Mouse (Mus musculus): ENCODE measurements around the gene D10Jhu81e. TPM values are rescaled to one million over a fixed set of nuclear protein-coding genes. Genes with fewer than 3 reads are reported as not detected.
"Not testable (repeated sequence)": the region's sequence is repeated elsewhere in the genome, so short reads cannot be mapped to it uniquely, and the experiment has no call there.

D10Jhu81e gene
- polyA plus RNA-seq, 1 experiment from 2014 or later = 48.3 TPM

DNA sequence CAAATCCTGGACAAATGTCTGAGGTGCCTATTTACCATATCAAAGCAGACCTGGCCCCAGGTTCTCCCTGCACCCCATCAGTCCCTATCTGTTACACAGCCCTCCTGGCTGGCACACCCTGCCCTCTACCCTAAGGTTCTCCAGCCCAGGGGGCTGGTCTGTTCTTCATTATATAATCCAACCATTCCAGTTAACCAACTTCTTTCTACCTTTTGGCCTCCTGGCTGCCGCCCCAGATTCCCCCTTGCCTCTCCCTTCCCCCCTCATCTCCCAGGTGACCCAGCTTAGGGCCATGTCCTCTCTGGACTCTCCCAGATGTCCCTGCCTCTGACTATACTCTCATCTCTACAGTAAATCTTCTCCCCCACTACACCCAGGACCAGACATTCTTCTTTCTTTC, 41.7 kb downstream of the D10Jhu81e start:
- H3K27me3 ChIP-seq (replicated peaks) = peaks cover 12% of the 10 kb centered on the region; the same call in 1 of the 2 replicates

DNA sequence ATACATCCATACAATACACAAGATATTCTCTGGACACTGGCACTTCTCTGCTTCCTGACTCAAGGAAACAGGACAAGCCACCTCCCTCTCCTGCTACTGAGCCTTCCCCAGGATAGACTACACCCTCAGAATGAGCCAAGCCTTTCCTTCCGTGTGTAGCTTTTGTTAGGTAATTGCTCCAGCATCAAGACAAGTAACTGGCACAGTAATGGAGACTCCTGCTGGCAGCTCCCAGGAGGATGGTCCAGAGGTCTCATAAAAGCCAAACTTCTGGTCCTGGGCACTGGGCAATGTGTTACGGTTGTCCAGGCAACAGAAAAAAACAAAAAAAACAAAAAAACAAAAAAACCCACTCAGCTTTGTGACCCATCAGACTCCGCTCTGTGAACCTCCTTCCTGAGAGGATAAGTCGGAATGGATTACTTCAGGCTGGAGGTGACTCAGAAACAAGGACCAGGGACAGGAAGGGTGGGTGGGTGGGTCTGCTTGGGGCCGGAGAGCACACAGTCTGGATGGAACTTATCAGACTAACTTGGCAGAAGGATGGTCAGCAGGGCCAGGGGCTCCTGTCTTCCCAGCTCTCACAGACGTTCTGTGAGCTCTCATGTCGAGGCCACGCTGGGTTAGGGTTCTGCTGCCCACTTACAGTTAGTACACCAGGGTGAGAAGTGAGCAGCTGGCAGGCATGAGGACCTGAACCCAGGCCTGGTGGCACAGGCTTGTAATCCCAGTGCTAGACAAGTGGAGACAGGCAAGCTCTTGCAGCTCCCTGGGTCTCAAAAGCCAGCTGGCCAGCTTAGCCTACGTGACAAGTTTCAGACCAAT, 42.3 kb downstream of the D10Jhu81e start:
- peaks cover 12% of the 10 kb centered on the region; the same call in 1 of the 2 replicates for H3K27me3 ChIP-seq (replicated peaks)
- H3K4me2 ChIP-seq = no peak overlapping the region
- no peak overlapping the region for H3K4me3 ChIP-seq
- peaks cover 19% of the 10 kb centered on the region for H3K4me1 ChIP-seq
- no peak overlapping the region for H3K27ac ChIP-seq (replicated peaks)
- H3K36me3 ChIP-seq = no peaks in the 10 kb centered on the region
- 59% methylated on average over 9 of the region's 9 CpGs for whole genome bisulfite sequencing
- H3K9ac ChIP-seq = no peak overlapping the region
- no peaks in the 10 kb centered on the region for H3K9me3 ChIP-seq
- 0 out of 2 replicates have a peak, but pooled peaks have one; percentile 14 for ATAC-seq (ENCODE audit: extremely low read depth, insufficient number of reproducible peaks, low FRiP score, low TSS enrichment)

More for the DNA sequence above, 41.7 kb downstream of the D10Jhu81e start:
- Histone ChIP-seq H3K27ac (replicated peaks) (no peak overlapping the region), H3K4me1 (peaks cover 19% of the 10 kb centered on the region), H3K9me3 (no peaks in the 10 kb centered on the region), H3K36me3 (no peaks in the 10 kb centered on the region), H3K4me3 (no peak overlapping the region), H3K9ac (no peak overlapping the region), H3K4me2 (no peak overlapping the region)
- no peak for ATAC-seq (ENCODE audit: extremely low read depth, insufficient number of reproducible peaks, low FRiP score, low TSS enrichment)
- 76% methylated on average over 1 of the region's 1 CpGs for WGBS

DNA sequence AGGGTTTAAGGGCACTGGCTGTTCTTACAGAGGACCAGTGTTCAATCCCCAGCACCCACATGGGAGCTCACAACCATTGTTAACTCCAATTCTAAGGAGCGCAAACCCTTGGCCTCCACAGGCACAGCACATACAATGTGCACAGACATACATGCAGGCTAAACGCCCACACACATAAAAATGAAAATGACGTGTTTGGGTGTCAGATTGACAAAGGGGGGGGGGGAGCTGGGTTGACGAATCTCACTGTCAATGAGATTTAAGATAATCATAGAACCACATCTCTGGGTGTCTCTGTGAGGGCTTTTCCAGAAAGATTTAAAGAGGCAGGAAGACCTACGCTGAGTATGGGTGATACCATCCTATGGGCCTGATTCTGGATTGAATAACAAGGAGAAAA, 43.3 kb downstream of the D10Jhu81e start:
- no peak overlapping the region for H3K27ac ChIP-seq (replicated peaks)
- WGBS = 81% methylated on average over 5 of the region's 5 CpGs

DNA sequence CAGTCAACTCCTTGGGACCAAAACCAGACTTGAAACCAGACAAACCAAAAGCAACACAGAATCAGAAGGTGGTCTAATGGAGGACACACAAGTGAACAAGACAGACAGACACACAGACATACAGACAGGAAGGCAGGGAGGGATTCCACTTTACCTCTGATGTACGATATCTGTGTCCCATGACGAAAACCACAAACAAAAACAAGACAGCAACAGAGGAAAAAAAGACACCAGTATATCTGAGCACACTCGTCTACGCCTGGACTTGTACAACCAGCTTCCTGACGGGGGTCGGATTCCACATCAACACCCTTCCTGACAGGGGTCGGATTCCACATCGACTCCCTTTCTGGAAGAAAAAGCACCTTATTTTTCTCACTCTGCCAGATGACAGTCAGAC, 44.5 kb downstream of the D10Jhu81e start:
- not testable (repeated sequence) for H3K27me3 ChIP-seq (replicated peaks)
- peaks cover 17% of the 10 kb centered on the region for H3K4me1 ChIP-seq

More for the DNA sequence above, 43.3 kb downstream of the D10Jhu81e start:
- Histone ChIP-seq H3K9ac (no peak overlapping the region), H3K4me3 (no peak overlapping the region), H3K4me1 (peaks cover 19% of the 10 kb centered on the region), H3K27me3 (replicated peaks) (peaks cover 12% of the 10 kb centered on the region; the same call in 1 of the 2 replicates), H3K36me3 (no peaks in the 10 kb centered on the region), H3K9me3 (no peaks in the 10 kb centered on the region), H3K4me2 (no peak overlapping the region)
- no peak for ATAC-seq (ENCODE audit: extremely low read depth, insufficient number of reproducible peaks, low FRiP score, low TSS enrichment)

DNA sequence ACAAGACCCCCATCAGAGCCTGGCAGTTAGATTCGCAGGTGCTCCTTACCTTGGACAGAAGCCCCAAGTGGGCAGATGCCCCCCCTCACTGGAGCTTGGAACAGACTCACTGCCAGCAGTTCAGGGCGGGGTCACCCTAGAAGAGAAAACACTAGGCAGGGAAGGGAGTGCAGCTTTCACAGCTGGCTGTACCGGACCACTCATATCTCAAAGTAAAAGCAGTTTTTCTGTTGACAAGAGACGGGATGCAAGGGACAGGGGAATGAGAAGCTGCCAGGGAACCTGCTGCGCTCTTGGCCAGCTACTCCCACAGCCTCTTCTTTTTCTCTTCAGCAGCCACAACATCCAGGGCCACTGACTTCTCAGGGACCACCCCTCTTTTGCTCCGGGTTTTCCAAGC, 45.4 kb downstream of the D10Jhu81e start:
- H3K27me3 ChIP-seq (replicated peaks); H3K9me3 ChIP-seq; H3K27ac ChIP-seq (replicated peaks); ATAC-seq (ENCODE audit: extremely low read depth, insufficient number of reproducible peaks, low FRiP score, low TSS enrichment); H3K4me3 ChIP-seq; H3K4me1 ChIP-seq; H3K36me3 ChIP-seq: not testable (repeated sequence)
- WGBS = 26% methylated on average over 6 of the region's 6 CpGs
- Histone ChIP-seq H3K4me2 (peak overlapping the region; percentile 16; the same call in 1 of the 2 replicates), H3K9ac (0 out of 2 replicates have a peak overlapping the region, but pooled peaks have one; percentile 14)

More for the DNA sequence above, 44.5 kb downstream of the D10Jhu81e start:
- not testable (repeated sequence) for H3K36me3 ChIP-seq; H3K4me3 ChIP-seq; ATAC-seq (ENCODE audit: extremely low read depth, insufficient number of reproducible peaks, low FRiP score, low TSS enrichment); H3K9ac ChIP-seq; H3K4me2 ChIP-seq; H3K9me3 ChIP-seq; H3K27ac ChIP-seq (replicated peaks)
- 41% methylated on average over 8 of the region's 8 CpGs for WGBS

DNA sequence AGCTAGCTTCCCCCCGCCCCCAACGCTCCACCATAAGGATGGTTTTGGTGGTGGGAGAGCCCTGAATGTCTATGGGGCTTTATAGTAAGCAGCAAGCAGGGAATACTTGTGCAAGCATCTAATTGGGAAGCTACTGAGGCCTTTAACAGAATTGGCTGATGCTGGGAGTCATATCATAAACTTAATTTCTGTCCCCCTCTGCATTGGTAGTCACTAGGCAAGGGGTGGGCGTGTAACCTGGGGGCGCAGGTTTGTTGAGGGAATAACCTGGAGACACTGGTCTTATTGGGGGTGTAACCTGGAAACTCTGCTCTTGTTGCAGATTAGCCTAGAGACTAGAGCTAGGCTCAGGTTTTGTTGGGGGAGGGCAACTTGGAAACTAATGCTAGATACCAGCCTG, 50.2 kb downstream of the D10Jhu81e start:
- Histone ChIP-seq H3K4me2 (no peak overlapping the region), H3K27me3 (replicated peaks) (no peaks in the 10 kb centered on the region), H3K4me3 (no peak overlapping the region), H3K9me3 (0 out of 2 replicates have a peak, but pooled peaks cover 4% of the 10 kb centered on the region), H3K4me1 (peaks cover 6% of the 10 kb centered on the region), H3K9ac (no peak overlapping the region), H3K27ac (replicated peaks) (no peak overlapping the region), H3K36me3 (no peaks in the 10 kb centered on the region)
- 85% methylated on average over 4 of the region's 4 CpGs for WGBS
- no peak for ATAC-seq (ENCODE audit: extremely low read depth, insufficient number of reproducible peaks, low FRiP score, low TSS enrichment)

DNA sequence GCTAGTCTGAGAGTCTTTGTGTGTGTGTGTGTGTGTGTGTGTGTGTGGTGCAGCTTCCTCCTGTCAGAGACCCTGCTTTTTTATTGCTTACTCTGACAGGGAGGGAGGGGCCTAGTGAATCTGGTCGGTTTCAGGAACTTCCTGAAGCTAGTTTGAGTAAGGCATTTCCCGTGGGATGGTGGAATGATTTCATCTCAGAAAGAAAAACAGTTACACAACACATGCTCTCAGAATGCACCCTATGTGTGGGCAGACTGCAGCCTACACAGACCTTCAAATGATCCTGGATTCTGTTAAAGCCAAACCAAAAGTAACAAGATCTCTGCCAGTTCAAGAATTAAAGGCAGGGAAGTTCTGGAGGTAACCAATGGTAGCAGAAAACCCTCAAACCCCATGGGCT, 54.4 kb downstream of the D10Jhu81e start:
- WGBS = 58% methylated on average over 2 of the region's 2 CpGs
- 0 out of 2 replicates have a peak, but pooled peaks cover 4% of the 10 kb centered on the region for H3K9me3 ChIP-seq
- no peak overlapping the region for H3K27ac ChIP-seq (replicated peaks)
- H3K4me1 ChIP-seq = no peaks in the 10 kb centered on the region
- no peak overlapping the region for H3K9ac ChIP-seq
- H3K27me3 ChIP-seq (replicated peaks) = no peaks in the 10 kb centered on the region
- ATAC-seq (ENCODE audit: extremely low read depth, insufficient number of reproducible peaks, low FRiP score, low TSS enrichment) = no peak
- no peak overlapping the region for H3K4me3 ChIP-seq
- no peaks in the 10 kb centered on the region for H3K36me3 ChIP-seq
- H3K4me2 ChIP-seq = no peak overlapping the region

DNA sequence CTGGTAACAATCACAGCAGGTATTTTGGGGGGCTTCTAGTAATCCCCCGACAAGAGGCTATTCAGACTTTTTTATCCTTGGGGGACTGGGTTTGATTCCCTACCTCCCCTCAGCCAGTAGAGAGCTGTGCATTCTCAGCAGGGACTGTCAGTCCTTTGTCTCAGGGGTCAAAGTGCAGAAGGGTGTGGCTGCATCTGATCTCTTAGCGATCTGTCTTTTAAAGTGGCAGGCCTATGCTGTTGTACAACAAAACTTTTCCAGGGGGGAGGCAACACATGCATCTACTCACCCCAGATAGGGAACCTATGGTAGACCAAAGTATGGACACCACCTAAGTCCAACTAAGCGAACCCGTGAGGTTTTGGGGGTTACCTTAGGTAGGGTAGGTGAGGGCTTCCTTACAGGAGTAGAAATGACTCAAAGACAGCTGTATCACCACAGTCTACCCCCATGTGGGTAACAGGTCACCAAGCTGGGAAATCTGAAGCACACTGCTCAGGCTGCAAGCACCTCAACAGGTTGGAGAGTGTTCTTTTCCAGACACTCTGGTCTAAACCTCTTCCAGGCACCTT, 55.0 kb downstream of the D10Jhu81e start:
- H3K9me3 ChIP-seq = 0 out of 2 replicates have a peak, but pooled peaks cover 4% of the 10 kb centered on the region
- H3K36me3 ChIP-seq = no peaks in the 10 kb centered on the region
- H3K4me3 ChIP-seq = no peak overlapping the region
- no peak overlapping the region for H3K4me2 ChIP-seq
- WGBS = 71% methylated on average over 4 of the region's 4 CpGs
- no peaks in the 10 kb centered on the region for H3K4me1 ChIP-seq
- H3K27me3 ChIP-seq (replicated peaks) = no peaks in the 10 kb centered on the region
- H3K9ac ChIP-seq = no peak overlapping the region
- no peak overlapping the region for H3K27ac ChIP-seq (replicated peaks)
- ATAC-seq (ENCODE audit: extremely low read depth, insufficient number of reproducible peaks, low FRiP score, low TSS enrichment) = no peak

Other genes with a start within 250 kb of the D10Jhu81e start
- 0.19 and 0.23 TPM in 2 replicates for gene Trpm2, start 199.2 kb downstream of the D10Jhu81e start, polyA plus RNA-seq (2015; fragmentation: Nextera tagmentation; extraction: Ambion mirVana)
- gene 1810043G02Rik, start 191.3 kb downstream of the D10Jhu81e start, polyA plus RNA-seq (2015; fragmentation: Nextera tagmentation; extraction: Ambion mirVana) = 16.3 and 18.0 TPM in 2 replicates
- gene Pfkl, start 159.7 kb downstream of the D10Jhu81e start, polyA plus RNA-seq (2015; fragmentation: Nextera tagmentation; extraction: Ambion mirVana) = 190 and 214 TPM in 2 replicates
- 0.13 and 0.37 TPM in 2 replicates for gene Dnmt3l, start 127.8 kb downstream of the D10Jhu81e start, polyA plus RNA-seq (2015; fragmentation: Nextera tagmentation; extraction: Ambion mirVana)
- gene Aire, start 126.2 kb downstream of the D10Jhu81e start, polyA plus RNA-seq (2015; fragmentation: Nextera tagmentation; extraction: Ambion mirVana) = not detected in 2 replicates
- 1.3 and 1.8 TPM in 2 replicates for gene Icosl, start 100.5 kb downstream of the D10Jhu81e start, polyA plus RNA-seq (2015; fragmentation: Nextera tagmentation; extraction: Ambion mirVana)
- gene Pwp2, start 15.4 kb upstream of the D10Jhu81e start, polyA plus RNA-seq (2015; fragmentation: Nextera tagmentation; extraction: Ambion mirVana) = 10.8 and 11.1 TPM in 2 replicates
- 10.5 and 11.1 TPM in 2 replicates for gene Trappc10, start 74.9 kb upstream of the D10Jhu81e start, polyA plus RNA-seq (2015; fragmentation: Nextera tagmentation; extraction: Ambion mirVana)
- 36.7 and 41.7 TPM in 2 replicates for gene Agpat3, start 182.7 kb upstream of the D10Jhu81e start, polyA plus RNA-seq (2015; fragmentation: Nextera tagmentation; extraction: Ambion mirVana)
- gene Rrp1, start 243.3 kb upstream of the D10Jhu81e start, polyA plus RNA-seq (2015; fragmentation: Nextera tagmentation; extraction: Ambion mirVana) = 220 and 237 TPM in 2 replicates

Data from heart, embryonic 13.5 days (tissue).